Mouse (Mus musculus): ENCODE data around the gene Srsy.
"Not testable (repeated sequence)": the region's sequence is repeated elsewhere in the genome, so short reads cannot be mapped to it uniquely, and the experiment has no call there.

The Srsy gene

DNA sequence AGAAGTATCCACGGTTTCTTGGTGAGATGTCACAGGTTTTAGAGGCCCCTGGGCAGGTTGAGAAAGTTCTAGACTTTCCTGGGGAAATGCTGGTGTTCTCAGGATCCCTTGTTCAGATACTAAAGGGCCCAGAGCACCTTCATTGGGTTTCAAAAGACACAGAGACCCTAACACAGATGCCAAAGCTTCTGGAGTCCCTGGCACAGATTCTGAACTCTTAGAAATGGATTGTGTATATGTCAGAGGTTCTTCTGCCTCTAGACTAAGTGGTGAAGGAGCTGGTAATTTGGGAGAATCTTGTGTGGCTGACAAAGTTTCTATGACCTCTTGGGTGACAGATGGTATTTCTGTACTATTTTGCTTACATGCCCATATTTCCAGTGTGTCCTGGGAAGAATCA is at the start of gene Srsy:
Gene Srsy, minus strand, starts transcription at position 101 of the 400 bp plus-strand sequence.
- not testable (repeated sequence) for DNase-seq (ENCODE audit: low spot score)

Measured in spleen, adult 12 weeks (tissue).